Mouse (Mus musculus) C2C12 (cell line): ENCODE data around the gene Tmem167. TPM values are rescaled to one million over a fixed set of nuclear protein-coding genes. Genes with fewer than 3 reads are reported as not detected.

Source experiments
- H3K27me3 ChIP-seq: one replicate; pipeline ENCODE4 v1.6.1; 2011; ENCODE audit not compliant: control insufficient read depth, insufficient read depth, insufficient read length
- H3K36me3 ChIP-seq: one replicate; pipeline ENCODE4 v1.6.1; 2011; ENCODE audit not compliant: control insufficient read depth, insufficient read depth
- H3K4me3 ChIP-seq: one replicate; pipeline ENCODE4 v1.5.1; 2011; ENCODE audit warnings: mild to moderate bottlenecking, control low read depth; ENCODE audit not compliant: poor library complexity, insufficient read depth, severe bottlenecking
- H3K79me2 ChIP-seq: one replicate; pipeline ENCODE4 v1.6.1; 2011; ENCODE audit not compliant: control insufficient read depth, insufficient read depth
- H3K79me3 ChIP-seq: one replicate; pipeline ENCODE4 v1.6.1; 2011; ENCODE audit warnings: low read depth, control low read depth
- H3ac ChIP-seq: one replicate; pipeline ENCODE3; 2011; ENCODE audit warnings: low read depth; ENCODE audit not compliant: control insufficient read depth, insufficient read length
- CEBPB ChIP-seq: IDR thresholded peaks from one replicate; pipeline ENCODE4 v1.6.1; 2011; ENCODE audit warnings: low read depth, mild to moderate bottlenecking, control low read depth, moderate library complexity
- CTCF ChIP-seq: IDR thresholded peaks from one replicate; pipeline ENCODE4 v1.5.1; 2011; ENCODE audit not compliant: control insufficient read depth, insufficient read depth, insufficient read length
- FOSL1 ChIP-seq: IDR thresholded peaks from one replicate; pipeline ENCODE4 v1.8.0; 2011; ENCODE audit warnings: mild to moderate bottlenecking, low read length; ENCODE audit not compliant: poor library complexity, insufficient read depth, severe bottlenecking
- MAX ChIP-seq: IDR thresholded peaks from one replicate; pipeline ENCODE4 v1.6.1; 2011; ENCODE audit warnings: mild to moderate bottlenecking, control low read depth
- MYOD1 ChIP-seq: IDR thresholded peaks from one replicate; pipeline ENCODE4 v1.6.1; 2011; ENCODE audit warnings: low read depth; ENCODE audit not compliant: control insufficient read depth, insufficient read length
- MYOG ChIP-seq: IDR thresholded peaks from one replicate; pipeline ENCODE4 v1.6.1; 2011; ENCODE audit not compliant: control insufficient read depth, insufficient read length; ENCODE audit errors: extremely low read depth
- USF1 ChIP-seq: IDR thresholded peaks from one replicate; pipeline ENCODE4 v1.6.1; 2011; ENCODE audit warnings: low read depth, mild to moderate bottlenecking, control low read depth, moderate library complexity
- long read RNA-seq, 2 experiments: library from polyadenylated mRNA; unstranded; transcript quantifications; one replicate each; pipeline ENCODE4 v2.0.0; 2019 to 2020
- polyA plus RNA-seq: library from polyadenylated mRNA; unstranded; fragments of >200 nt; fragmentation: generic; extraction: Trizol; gene quantifications from one replicate; pipeline ENCODE4 v1.2.1, GENCODE M21; 2012; ENCODE audit warnings: missing spikeins

The Tmem167 gene
- polyA plus RNA-seq, result 10.0 TPM
- long read RNA-seq, experiment 1, full-length matches to known transcripts, result 126 of 153 reads
- long read RNA-seq, experiment 1, partial matches to known transcripts, result 21 of 153 reads
- long read RNA-seq, experiment 1, other reads (novel, unspliced or antisense), result 6 of 153 reads
- long read RNA-seq, experiment 2, full-length matches to known transcripts, result 256 of 276 reads
- long read RNA-seq, experiment 2, partial matches to known transcripts, result 12 of 276 reads
- long read RNA-seq, experiment 2, other reads (novel, unspliced or antisense), result 8 of 276 reads

- Histone ChIP-seq H3K27me3 (no peaks in the 10 kb centered on the region), H3ac (peak within 1 kb of the TSS; percentile 71)
- TF ChIP-seq MYOD1, result no peak
- no peak for TF ChIP-seq MAX
- TF ChIP-seq CTCF, result no peak
- TF ChIP-seq USF1, result no peak
- no peak for TF ChIP-seq MYOG
- no peak for TF ChIP-seq CEBPB
- TF ChIP-seq FOSL1, result no peak
Measured at GRCm38 (mm10) chr13:90088962-90089824, at the start of gene Tmem167, which contains the start of gene Xrcc4. TSS of gene Tmem167 (plus strand) at chr13:90089123. TSS of gene Xrcc4 (minus strand) at chr13:90089608.

GRCm38 (mm10) chr13:90039613-90040012 lies 49.3 kb upstream of the Tmem167 start:
- H3K36me3 ChIP-seq, result no peaks in the 10 kb centered on the region
- no peaks in the 10 kb centered on the region for H3K27me3 ChIP-seq
- no peak for TF ChIP-seq CTCF
- no peak for TF ChIP-seq MYOG
- no peak for TF ChIP-seq FOSL1
- no peak for TF ChIP-seq USF1
- TF ChIP-seq MAX, result no peak
- TF ChIP-seq MYOD1, result no peak
- no peak for TF ChIP-seq CEBPB

More at GRCm38 (mm10) chr13:90088962-90089824, at the start of gene Tmem167, which contains the start of gene Xrcc4:
- H3K79me3 ChIP-seq, result peaks cover 44% of the 10 kb centered on the region
- peaks cover 10% of the 10 kb centered on the region for H3K36me3 ChIP-seq
- peak within 1 kb of the TSS; percentile 85 for H3K4me3 ChIP-seq
- peaks cover 46% of the 10 kb centered on the region for H3K79me2 ChIP-seq

GRCm38 (mm10) chr13:90051735-90052134 lies 37.2 kb upstream of the Tmem167 start:
- Histone ChIP-seq H3K79me3 (no peaks in the 10 kb centered on the region), H3K36me3 (no peaks in the 10 kb centered on the region), H3K27me3 (no peaks in the 10 kb centered on the region), H3ac (no peak overlapping the region), H3K4me3 (no peak overlapping the region), H3K79me2 (no peaks in the 10 kb centered on the region)
- TF ChIP-seq USF1 (no peak), MAX (no peak), MYOG (no peak), CEBPB (no peak), CTCF (no peak), FOSL1 (no peak), MYOD1 (no peak)

More at GRCm38 (mm10) chr13:90039613-90040012, 49.3 kb upstream of the Tmem167 start:
- H3K79me3 ChIP-seq, result no peaks in the 10 kb centered on the region
- H3K4me3 ChIP-seq, result no peak overlapping the region
- no peaks in the 10 kb centered on the region for H3K79me2 ChIP-seq
- no peak overlapping the region for H3ac ChIP-seq

GRCm38 (mm10) chr13:90052408-90052807 lies 36.5 kb upstream of the Tmem167 start:
- TF ChIP-seq FOSL1 (no peak), CTCF (no peak), MAX (no peak), MYOG (no peak), USF1 (no peak), MYOD1 (no peak), CEBPB (no peak)
- Histone ChIP-seq H3K27me3 (no peaks in the 10 kb centered on the region), H3K36me3 (no peaks in the 10 kb centered on the region), H3K4me3 (no peak overlapping the region), H3K79me3 (no peaks in the 10 kb centered on the region), H3ac (no peak overlapping the region), H3K79me2 (no peaks in the 10 kb centered on the region)

GRCm38 (mm10) chr13:90061877-90062276 lies 27.0 kb upstream of the Tmem167 start:
- H3K79me3 ChIP-seq, result no peaks in the 10 kb centered on the region
- no peak overlapping the region for H3K4me3 ChIP-seq
- no peaks in the 10 kb centered on the region for H3K79me2 ChIP-seq
- H3ac ChIP-seq, result no peak overlapping the region
- no peaks in the 10 kb centered on the region for H3K36me3 ChIP-seq
- H3K27me3 ChIP-seq, result no peaks in the 10 kb centered on the region
- TF ChIP-seq MYOD1, result no peak
- no peak for TF ChIP-seq CTCF
- no peak for TF ChIP-seq FOSL1
- no peak for TF ChIP-seq MYOG
- no peak for TF ChIP-seq CEBPB
- TF ChIP-seq USF1, result no peak
- no peak for TF ChIP-seq MAX
